Mouse (Mus musculus) heart, embryonic 16.5 days (tissue): ENCODE data around the gene 1520401A03Rik. TPM values are rescaled to one million over a fixed set of nuclear protein-coding genes. Genes with fewer than 3 reads are reported as not detected.

Experiments used
- ATAC-seq: fragments of 200-750 bp; cut with Nextera tagmentation; replicated peaks from 2 replicates; pipeline ENCODE4 v1.8.0; 2017; ENCODE audit warnings: moderate number of reproducible peaks; ENCODE audit not compliant: insufficient read depth, low FRiP score; ENCODE audit errors: extremely low read depth
- H3K27ac ChIP-seq: fragments of 300-500 bp; sonication (generic); 2 replicates; pipeline ENCODE4 v1.5.1; 2014; ENCODE audit warnings: mild to moderate bottlenecking, low read length, control low read depth, moderate library complexity
- H3K27me3 ChIP-seq: fragments of 300-500 bp; sonication (generic); 2 replicates; pipeline ENCODE4 v1.6.1; 2014; ENCODE audit warnings: low read length, mixed read lengths; ENCODE audit not compliant: control insufficient read depth, insufficient read depth
- H3K36me3 ChIP-seq: fragments of 300-500 bp; sonication (generic); 2 replicates; pipeline ENCODE4 v1.6.1; 2014; ENCODE audit not compliant: control insufficient read depth, insufficient read depth
- H3K4me1 ChIP-seq: fragments of 300-500 bp; sonication (generic); 2 replicates; pipeline ENCODE4 v1.6.1; 2014; ENCODE audit warnings: low read length, mixed read lengths; ENCODE audit not compliant: control insufficient read depth, insufficient read depth
- H3K4me2 ChIP-seq: fragments of 300-500 bp; sonication (generic); 2 replicates; pipeline ENCODE4 v1.6.1; 2014; ENCODE audit warnings: low read depth, mild to moderate bottlenecking, control low read depth, low read length
- H3K4me3 ChIP-seq: fragments of 300-500 bp; sonication (generic); 2 replicates; pipeline ENCODE4 v1.5.1; 2014; ENCODE audit warnings: mild to moderate bottlenecking, control low read depth, low read length
- H3K9ac ChIP-seq: fragments of 300-500 bp; sonication (generic); 2 replicates; pipeline ENCODE4 v1.6.1; 2014; ENCODE audit warnings: low read length, control low read depth
- H3K9me3 ChIP-seq: fragments of 300-500 bp; sonication (generic); replicated peaks from 2 replicates; pipeline ENCODE4 v1.6.1; 2016; ENCODE audit warnings: low read length; ENCODE audit not compliant: control insufficient read depth
- WGBS: fragments of 180-500 bp; shearing (Covaris S2); extraction: QIAGEN DNeasy Blood & Tissue Kit; methylation state at CpG from one replicate; pipeline ENCODE4 v1.1.7; 2014; 5-methylcytosine and 5-hydroxymethylcytosine counted together
- polyA plus RNA-seq: library from polyadenylated mRNA; unstranded; fragments of >200 nt; fragmentation: Nextera tagmentation; extraction: Ambion mirVana; gene quantifications from 2 replicates; pipeline ENCODE4 v1.2.1, GENCODE M21; 2015

Gene 1520401A03Rik
- polyA plus RNA-seq, 1 experiment from 2014 or later = not detected

DNA sequence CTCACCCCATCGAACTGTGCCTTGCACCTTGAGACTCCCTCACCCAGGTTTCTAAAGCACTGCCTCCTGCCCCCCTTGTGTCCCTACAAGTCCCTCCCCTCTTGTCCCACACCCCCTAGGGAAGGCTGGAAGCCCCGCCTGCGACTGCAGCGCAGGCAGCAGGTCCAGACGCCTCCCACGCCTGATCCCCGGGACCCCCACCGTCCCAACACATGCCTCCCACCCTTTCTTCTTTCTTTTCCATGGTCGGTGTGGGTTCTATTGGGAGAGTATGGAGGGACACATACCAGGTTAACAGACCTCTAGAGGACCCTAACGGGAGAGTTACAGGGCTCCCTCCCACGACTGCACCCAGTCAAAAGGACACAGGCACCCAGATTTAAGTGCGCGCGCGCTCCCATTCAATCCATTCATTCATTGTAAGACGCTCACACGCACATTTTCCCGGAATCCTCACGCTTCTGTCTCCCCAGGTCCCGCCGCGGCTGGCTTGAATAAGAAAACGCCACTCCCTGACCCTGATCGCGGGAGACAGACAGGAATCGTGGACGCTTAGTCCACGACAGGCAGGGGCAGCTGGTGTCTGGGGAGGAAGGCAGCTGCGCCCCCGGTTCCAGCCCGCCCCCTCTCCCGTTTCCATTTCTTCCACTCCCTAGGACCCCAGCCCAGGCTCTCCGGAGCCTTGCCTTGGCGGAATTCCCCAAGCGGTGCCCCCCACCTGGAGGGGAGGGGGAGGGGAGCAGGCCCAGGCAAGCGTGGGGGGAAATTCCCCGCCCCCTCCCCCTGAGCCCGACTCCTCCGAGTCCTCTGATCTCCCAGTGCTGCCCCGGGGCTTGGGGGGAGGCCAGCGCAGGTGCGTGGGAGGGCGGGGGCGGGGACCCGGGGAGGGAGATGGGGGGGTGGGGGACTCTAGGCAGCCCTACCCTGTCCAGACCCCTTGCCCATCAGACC, 23.0 kb upstream of the 1520401A03Rik start, which contains the start of gene Kremen2:
TSS of gene Kremen2 (minus strand) at position 533 of the 951 bp plus-strand sequence.
- Histone ChIP-seq H3K9ac (0 out of 2 replicates have a peak within 1 kb of the TSS, but pooled peaks have one; percentile 16), H3K27ac (no peak within 1 kb of the TSS), H3K4me3 (peak within 1 kb of the TSS; percentile 41), H3K36me3 (no peaks in the 10 kb centered on the region), H3K4me1 (peaks cover 19% of the 10 kb centered on the region), H3K27me3 (peaks cover 69% of the 10 kb centered on the region), H3K4me2 (peak within 1 kb of the TSS; percentile 53), H3K9me3 (no peaks in the 10 kb centered on the region)
- WGBS = under 1% methylated on average over 39 of the region's 45 CpGs
- ATAC-seq = no peak

DNA sequence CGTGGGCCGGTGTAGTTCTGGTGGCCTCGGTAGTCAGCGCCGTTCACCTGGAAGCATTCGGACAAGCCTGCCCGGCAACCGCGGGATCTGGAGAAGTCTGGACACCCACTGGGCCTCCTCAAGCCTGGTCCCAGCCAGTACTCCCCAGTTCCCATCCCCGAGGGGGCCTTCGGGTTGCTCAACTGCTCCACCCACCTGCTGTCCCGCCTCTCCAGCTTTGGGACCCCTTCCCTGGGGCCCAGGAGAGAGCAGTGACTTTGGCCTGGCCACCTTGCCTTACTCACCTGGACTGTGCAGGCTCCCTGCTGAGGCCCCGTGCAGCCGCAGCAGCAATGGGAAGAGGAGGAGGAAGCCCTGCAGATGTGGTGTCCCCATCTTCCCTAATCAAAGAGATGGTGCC, 22.1 kb upstream of the 1520401A03Rik start:
- H3K4me1 ChIP-seq = peaks cover 22% of the 10 kb centered on the region
- H3K9me3 ChIP-seq = no peaks in the 10 kb centered on the region
- no peak overlapping the region for H3K27ac ChIP-seq
- peak overlapping the region; percentile 53; the same call in 1 of the 2 replicates for H3K4me2 ChIP-seq
- no peak for ATAC-seq
- H3K9ac ChIP-seq = no peak overlapping the region
- no peaks in the 10 kb centered on the region for H3K36me3 ChIP-seq
- H3K27me3 ChIP-seq = peaks cover 70% of the 10 kb centered on the region
- H3K4me3 ChIP-seq = peak overlapping the region; percentile 41
- WGBS = 8% methylated on average over 14 of the region's 14 CpGs

DNA sequence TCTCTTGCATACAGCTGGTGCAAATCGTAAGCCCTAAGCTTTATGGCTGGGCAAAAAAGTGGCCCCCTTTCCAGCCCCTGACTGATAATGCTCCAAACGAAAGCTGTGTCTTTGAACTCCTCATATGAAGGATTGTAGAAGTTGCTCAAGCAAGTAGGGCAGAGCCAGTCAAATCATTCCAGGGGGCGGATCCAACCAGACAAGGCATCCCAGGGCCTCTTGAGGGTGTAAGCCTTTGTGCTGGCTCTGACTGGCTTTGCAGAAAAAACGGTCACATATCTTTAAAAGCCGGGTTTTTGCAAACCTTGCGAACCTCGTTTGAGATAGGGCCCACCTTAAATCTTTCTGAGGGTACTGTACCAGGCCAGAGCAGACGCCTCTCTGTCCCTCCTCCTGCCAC, 21.5 kb upstream of the 1520401A03Rik start:
- H3K4me3 ChIP-seq = no peak overlapping the region
- H3K9ac ChIP-seq = no peak overlapping the region
- no peaks in the 10 kb centered on the region for H3K9me3 ChIP-seq
- H3K36me3 ChIP-seq = no peaks in the 10 kb centered on the region
- ATAC-seq = no peak
- WGBS = 32% methylated on average over 8 of the region's 8 CpGs
- H3K27me3 ChIP-seq = peaks cover 70% of the 10 kb centered on the region
- peaks cover 27% of the 10 kb centered on the region for H3K4me1 ChIP-seq
- H3K27ac ChIP-seq = no peak overlapping the region
- no peak overlapping the region for H3K4me2 ChIP-seq

DNA sequence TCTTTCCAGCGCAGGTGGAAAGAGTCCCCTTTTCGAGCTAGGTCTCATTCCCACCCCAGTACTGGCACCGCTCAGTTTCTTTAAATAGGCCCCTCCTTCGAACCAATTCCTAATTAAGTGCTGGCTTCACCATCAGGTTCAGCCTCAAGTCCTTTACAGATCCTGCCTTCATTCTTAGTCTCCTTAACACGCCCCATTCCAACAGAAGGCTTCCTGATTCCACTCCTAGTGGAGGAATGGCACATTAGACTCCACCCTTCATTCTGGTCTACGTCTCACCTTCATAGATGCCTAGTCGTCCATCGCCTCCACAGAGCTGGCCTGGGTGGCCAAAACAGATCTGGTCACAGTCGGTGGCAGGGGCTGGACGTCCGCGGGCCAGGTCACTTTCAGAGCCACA, 20.4 kb upstream of the 1520401A03Rik start:
- H3K4me1 ChIP-seq = peaks cover 34% of the 10 kb centered on the region
- H3K27ac ChIP-seq = no peak overlapping the region
- no peaks in the 10 kb centered on the region for H3K9me3 ChIP-seq
- WGBS = 53% methylated on average over 12 of the region's 12 CpGs
- H3K4me2 ChIP-seq = no peak overlapping the region
- peaks cover 66% of the 10 kb centered on the region for H3K27me3 ChIP-seq
- ATAC-seq = no peak
- H3K4me3 ChIP-seq = no peak overlapping the region
- no peak overlapping the region for H3K9ac ChIP-seq
- H3K36me3 ChIP-seq = no peaks in the 10 kb centered on the region

DNA sequence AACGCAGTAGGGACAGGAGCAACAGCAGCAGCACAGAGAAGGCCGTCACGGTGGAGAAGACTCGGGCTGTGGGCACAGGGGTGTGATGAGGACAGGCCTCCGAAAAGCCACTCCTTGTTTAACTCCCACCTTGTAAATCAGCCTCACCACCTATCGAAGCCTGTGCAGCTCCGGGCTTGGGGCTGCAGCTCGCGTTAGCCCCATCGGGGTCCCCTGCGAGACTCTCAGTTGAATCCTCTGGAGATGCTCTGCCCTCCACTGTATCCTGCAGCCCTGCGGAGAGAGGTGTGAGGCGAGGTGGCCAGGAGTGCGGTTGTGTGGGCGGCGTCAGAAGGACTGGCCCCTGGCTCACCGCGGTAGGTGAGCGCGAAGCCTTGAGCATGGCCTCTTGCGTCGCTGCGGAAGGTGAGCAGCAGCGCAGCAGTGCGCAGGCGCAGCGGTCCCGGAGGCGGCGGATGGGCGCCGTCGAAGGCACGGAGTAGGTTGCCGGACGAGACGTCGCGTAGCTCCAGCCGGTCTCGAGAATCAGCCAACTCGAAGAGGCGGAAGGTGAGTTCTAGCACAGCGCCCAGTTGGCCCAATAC, 19.7 kb upstream of the 1520401A03Rik start:
- Histone ChIP-seq H3K9ac (no peak overlapping the region), H3K36me3 (peaks cover under 1% of the 10 kb centered on the region; the same call in 1 of the 2 replicates), H3K4me2 (peak overlapping the region; percentile 45), H3K4me3 (peak overlapping the region; percentile 31), H3K27me3 (peaks cover 62% of the 10 kb centered on the region), H3K9me3 (no peaks in the 10 kb centered on the region), H3K4me1 (peaks cover 34% of the 10 kb centered on the region), H3K27ac (no peak overlapping the region)
- WGBS = 6% methylated on average over 44 of the region's 44 CpGs
- ATAC-seq = no peak

DNA sequence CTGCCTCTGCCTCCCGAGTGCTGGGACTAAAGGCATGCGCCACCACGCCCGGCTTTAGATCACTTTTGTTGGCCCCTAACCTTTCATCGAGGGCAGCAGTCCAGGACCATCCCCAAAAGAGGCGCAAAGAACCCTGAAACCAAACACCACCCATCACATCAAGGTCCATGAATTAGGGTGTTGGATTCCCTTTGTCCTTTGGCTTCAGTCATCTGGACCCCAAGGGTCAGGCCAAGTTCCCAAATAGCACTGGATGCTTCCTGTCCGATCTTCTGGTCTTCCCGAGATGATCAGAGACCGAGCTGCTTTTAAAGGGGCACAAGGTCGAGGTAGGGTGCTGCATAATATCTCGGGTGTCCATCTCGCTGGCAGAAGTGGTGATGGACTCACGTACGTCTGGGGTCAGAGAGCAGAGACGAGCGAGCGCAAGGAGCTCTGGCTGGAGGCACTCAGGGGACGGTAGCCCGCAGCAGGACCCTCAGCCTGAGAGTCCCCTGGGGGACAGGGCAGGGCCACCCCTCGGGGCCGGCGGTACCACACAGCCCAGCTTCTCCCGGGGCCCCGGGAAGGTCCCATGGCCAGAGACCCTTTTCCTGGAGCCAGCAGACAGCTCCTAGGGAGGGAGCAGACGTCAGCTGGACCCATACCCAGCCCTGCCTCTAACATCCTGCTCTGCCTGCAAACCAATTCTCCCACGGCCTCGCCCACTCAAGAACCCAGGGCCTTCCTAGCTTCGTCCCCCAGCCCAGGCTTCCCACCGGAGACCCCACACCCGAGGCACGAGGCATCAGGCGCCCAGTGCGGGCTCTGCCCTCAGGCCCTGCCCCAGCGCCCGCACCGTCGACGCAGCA, 19.0 kb upstream of the 1520401A03Rik start:
- 40% methylated on average over 38 of the region's 38 CpGs for WGBS
- no peaks in the 10 kb centered on the region for H3K9me3 ChIP-seq
- peaks cover 57% of the 10 kb centered on the region for H3K27me3 ChIP-seq
- no peak overlapping the region for H3K4me3 ChIP-seq
- H3K4me1 ChIP-seq = peaks cover 34% of the 10 kb centered on the region
- ATAC-seq = no peak
- no peak overlapping the region for H3K4me2 ChIP-seq
- peaks cover 6% of the 10 kb centered on the region; the same call in 1 of the 2 replicates for H3K36me3 ChIP-seq
- no peak overlapping the region for H3K9ac ChIP-seq
- H3K27ac ChIP-seq = no peak overlapping the region

DNA sequence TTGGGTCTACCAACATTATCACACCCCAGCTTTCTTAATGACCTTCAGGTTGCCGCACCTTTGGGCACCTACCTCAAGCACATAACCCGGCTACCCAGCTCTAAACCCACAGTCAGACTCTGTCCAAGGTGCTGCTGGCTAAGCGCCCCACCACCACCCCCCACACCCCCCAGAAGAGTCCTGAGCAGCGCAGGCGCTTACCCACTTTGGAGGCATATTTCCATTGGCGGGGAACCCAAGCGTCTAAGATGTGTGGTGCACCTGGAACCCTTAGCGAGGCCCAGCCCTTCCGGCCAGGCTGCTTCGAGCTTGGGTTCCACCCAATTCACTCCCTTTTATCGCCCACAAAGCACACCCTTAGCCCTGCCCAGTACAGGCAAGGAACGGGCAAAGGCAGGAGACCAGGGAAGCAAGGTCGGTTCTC, 18.0 kb upstream of the 1520401A03Rik start, which contains the start of gene Paqr4:
TSS of gene Paqr4 (minus strand) at position 270 of the 424 bp plus-strand sequence.
- Histone ChIP-seq H3K4me3 (peak within 1 kb of the TSS; percentile 79), H3K27ac (peak within 1 kb of the TSS; percentile 72), H3K27me3 (peaks cover 49% of the 10 kb centered on the region), H3K4me1 (peaks cover 31% of the 10 kb centered on the region), H3K36me3 (peaks cover 6% of the 10 kb centered on the region; the same call in 1 of the 2 replicates), H3K4me2 (peak within 1 kb of the TSS; percentile 99), H3K9me3 (no peaks in the 10 kb centered on the region), H3K9ac (peak within 1 kb of the TSS; percentile 83)
- WGBS = 5% methylated on average over 13 of the region's 13 CpGs
- ATAC-seq = peak; percentile 4; the same call in 1 of the 2 replicates

DNA sequence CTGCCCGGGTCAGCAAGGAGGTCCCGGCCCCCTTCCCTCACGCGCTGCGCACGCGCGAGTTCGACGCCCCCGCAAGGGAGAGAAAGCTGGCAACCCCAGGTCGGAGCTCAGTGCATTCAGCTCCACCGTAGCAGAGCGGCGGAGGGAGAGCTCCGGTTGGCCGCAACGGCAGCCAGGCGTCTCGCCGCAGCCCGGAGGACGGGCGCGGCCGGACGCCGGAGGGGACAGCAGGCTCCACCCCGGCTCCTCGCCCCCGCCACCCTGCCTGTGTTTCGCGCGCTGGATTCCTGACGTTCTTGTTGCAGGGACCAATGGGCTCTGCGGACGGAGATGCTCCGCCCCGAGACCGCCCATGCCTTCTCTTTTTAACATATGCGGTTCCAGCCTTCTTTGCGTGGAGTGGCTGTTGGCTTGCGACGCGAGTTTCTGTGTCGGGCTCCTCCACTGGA, 17.6 kb upstream of the 1520401A03Rik start:
- Histone ChIP-seq H3K27me3 (peaks cover 46% of the 10 kb centered on the region), H3K9ac (peak overlapping the region; percentile 83), H3K4me2 (peak overlapping the region; percentile 99), H3K4me1 (peaks cover 26% of the 10 kb centered on the region), H3K36me3 (peaks cover 6% of the 10 kb centered on the region; the same call in 1 of the 2 replicates), H3K27ac (peak overlapping the region; percentile 72), H3K9me3 (no peaks in the 10 kb centered on the region), H3K4me3 (peak overlapping the region; percentile 79)
- ATAC-seq = peak; percentile 82
- WGBS = 0% methylated on average over 44 of the region's 46 CpGs
